Mouse (Mus musculus): Measurements from ENCODE around the gene Fanca.
A peak's percentile ranks its signal among the peaks of the same experiment; 100 is the strongest.
"Not testable (repeated sequence)": the region's sequence is repeated elsewhere in the genome, so short reads cannot be mapped to it uniquely, and the experiment has no call there.

The Fanca gene

DNA sequence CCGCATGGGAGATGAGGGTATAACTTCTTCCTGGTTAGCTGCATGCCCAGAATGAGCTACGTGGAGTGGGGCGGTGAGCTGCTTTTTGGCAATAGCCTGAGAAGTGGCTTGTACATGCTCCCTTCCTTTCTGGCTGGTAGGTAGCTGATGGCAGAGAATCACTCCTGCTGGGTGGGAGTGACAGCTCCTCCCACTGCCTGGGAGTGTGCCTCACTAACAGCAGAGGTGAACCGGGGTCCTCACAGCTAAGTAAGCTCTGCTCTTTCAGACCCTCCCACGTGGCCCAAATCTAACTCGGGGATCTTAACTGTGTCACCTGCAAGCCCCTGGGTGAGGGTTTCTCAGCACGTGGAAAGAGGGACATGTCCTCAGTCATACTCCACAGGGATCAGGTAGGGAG lies 85.8 kb downstream of the Fanca start:
- DNase-seq (ENCODE audit: low spot score) = no peak

DNA sequence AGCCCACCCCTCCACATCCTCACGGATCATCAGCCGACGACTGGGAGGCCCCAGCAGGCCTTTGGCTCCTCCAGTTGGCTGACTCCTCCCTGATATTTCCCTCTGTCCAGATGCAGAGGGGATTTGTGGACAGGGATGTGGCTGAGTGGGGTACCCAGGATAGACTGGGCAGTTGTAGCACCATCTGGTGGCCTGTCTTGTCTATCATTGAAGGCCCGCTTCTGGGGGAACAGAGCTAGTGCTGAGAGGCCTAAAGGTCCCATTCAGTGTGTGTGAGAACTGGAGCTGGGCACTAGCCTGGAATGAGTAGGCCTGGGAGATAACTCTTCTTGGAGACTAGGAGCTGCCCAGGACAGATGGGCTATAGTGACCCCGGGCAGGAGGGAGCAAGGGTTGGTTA lies 86.6 kb downstream of the Fanca start:
- no peak for DNase-seq (ENCODE audit: low spot score)

- DNase-seq (ENCODE audit: low spot score) = not testable (repeated sequence)
Measured at GRCm38 (mm10) chr8:123230326-123230725, 88.0 kb downstream of the Fanca start.

DNA sequence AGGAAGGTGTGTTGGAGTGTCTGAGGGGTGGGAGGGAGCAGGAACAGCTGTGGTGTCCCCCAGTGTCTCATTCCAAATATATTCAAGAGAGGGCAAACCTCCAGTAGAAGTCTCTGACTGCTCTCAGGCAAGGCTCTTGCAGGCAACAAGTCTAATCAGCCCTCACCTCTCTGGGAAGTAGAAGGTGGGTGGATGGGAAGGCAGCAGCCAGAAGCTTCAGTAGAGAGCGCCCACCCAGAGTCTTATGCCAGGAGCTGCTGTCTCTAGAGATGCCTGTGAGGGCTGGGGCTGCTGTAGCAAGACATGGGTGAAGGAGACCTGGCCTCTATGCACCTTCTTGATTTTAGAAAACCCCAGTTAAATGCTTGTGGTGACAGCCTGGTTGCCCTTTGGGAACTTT lies 90.0 kb downstream of the Fanca start:
- DNase-seq (ENCODE audit: low spot score) = no peak

GRCm38 (mm10) chr8:123224278-123225266 lies 93.8 kb downstream of the Fanca start, which contains the start of gene Cdk10:
Cdk10 (plus strand) TSS chr8:123224842.
- DNase-seq (ENCODE audit: low spot score) = peak; percentile 87

GRCm38 (mm10) chr8:123220917-123221316 lies 97.5 kb downstream of the Fanca start:
- no peak for DNase-seq (ENCODE audit: low spot score)
